Mouse (Mus musculus) urinary bladder, postnatal 14 days (tissue): Measurements from ENCODE around the gene Klk10.
A peak's percentile ranks its signal among the peaks of the same experiment; 100 is the strongest.

Experiments used
- DNase-seq: peaks from one replicate; pipeline ENCODE4 v3.0.0; 2021; ENCODE audit warnings: low spot score

The Klk10 gene

DNA sequence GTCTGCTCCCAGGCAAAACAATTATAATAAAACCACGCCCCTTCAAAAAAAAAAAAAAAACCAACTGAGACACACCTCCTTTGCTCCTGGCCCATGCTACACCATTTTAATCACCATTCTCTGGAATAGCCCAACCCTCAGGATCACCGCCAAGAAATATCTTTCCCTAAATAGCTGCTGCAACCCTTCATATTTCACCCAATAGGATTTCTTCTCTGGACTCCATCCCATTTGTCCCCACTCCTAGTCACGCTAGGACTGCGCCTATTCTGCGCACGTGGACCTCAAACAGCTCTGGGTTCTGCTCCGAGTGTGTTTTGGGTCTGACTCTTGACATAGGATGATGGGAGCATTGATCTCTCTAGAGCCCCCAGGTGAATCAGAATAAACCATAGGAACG lies 15.5 kb downstream of the Klk10 start:
- DNase-seq, result no peak

DNA sequence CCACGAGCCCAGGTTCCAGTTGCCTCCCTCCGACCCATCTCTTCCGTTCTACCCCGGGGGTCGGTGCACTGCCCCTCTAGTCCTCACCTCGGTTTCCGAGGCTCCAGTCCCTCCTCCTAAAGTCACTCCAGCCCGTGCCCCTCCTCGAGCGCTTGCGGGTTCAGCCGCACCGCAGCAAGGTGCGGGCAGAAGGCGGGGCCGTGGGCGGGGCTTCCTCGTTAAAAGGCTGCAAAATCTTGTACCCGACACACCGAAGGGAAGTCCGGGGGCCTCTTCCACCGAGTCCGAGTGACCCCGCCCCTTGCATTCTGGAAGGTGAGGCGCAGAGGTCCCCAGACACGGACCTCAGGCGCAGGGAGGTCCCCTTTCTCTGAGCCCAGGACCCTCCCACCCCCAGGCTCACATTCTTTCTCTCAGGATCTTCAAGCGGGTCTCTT lies 16.5 kb downstream of the Klk10 start, which contains the start of gene Klk8:
Gene Klk8, plus strand, starts transcription at position 245 of the 437 bp plus-strand sequence.
- peak; percentile 56 for DNase-seq

GRCm38 (mm10) chr7:43797844-43798462 lies 17.1 kb downstream of the Klk10 start:
- DNase-seq, result no peak

DNA sequence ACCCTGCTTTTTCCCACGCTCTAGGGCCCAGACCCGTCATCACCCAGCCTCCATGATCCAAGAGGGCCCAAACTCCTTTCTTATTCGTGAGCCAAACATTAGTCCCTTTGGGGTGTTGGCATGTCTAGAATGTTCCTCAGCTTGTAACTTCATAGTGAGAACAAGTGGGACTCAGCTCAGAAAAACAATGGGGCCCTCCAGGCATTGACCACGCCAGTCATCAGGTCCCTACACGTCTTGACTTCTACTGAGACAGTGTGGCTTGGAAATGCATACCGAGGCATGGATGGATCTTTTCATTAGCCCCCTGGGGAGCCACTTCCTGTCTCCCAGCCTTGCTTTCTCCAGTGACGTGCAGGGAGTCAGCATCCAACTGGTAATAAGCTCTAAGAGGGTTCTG lies 19.0 kb downstream of the Klk10 start:
- no peak for DNase-seq

- no peak for DNase-seq
Observed at GRCm38 (mm10) chr7:43810994-43811393, 30.2 kb downstream of the Klk10 start, which contains the start of gene Klk7. Gene Klk7, plus strand, starts transcription at chr7:43811294.

DNA sequence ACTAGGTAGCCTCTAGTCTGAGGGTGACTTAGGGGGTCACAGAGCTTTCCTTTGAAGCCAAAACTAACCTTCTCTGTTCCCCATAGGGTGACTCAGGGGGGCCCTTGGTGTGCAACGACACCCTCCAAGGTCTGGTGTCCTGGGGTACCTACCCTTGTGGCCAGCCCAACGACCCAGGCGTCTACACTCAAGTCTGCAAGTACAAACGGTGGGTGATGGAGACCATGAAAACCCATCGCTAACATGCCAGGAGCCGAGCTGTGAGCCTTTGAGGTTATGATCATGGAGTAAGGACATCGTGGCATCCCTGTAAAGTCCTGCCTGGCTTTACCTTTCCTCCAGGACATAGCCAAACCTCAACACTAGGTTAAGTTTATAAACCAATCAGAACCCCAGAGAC lies 34.4 kb downstream of the Klk10 start:
- DNase-seq, result no peak

- DNase-seq, result no peak
Observed at GRCm38 (mm10) chr7:43816746-43817145, 35.9 kb downstream of the Klk10 start.

GRCm38 (mm10) chr7:43821581-43821980 lies 40.7 kb downstream of the Klk10 start:
- no peak for DNase-seq

DNA sequence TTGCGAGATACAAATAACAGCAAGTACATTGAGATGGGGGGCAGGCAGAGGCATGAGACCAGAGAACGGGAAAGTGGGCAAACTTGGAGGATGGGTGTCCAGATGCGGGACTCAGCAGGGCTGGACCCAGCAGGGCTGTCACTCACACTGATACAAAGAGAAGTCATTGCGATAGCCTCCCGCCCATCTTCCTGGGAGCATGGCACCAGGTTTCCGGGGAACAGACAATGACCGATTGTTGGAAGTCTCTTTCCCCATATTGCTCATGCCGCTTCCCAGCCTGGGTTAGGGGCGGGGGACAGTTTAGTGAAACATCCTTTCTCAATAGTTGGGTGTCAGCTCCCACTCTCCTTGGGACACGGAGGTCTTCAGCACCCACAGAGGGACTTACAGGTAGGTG lies 43.4 kb downstream of the Klk10 start, which contains the start of gene Klk6:
Gene Klk6, plus strand, starts transcription at position 301 of the 400 bp plus-strand sequence.
- no peak for DNase-seq

- DNase-seq, result no peak
Observed at GRCm38 (mm10) chr7:43826056-43826455, 45.2 kb downstream of the Klk10 start.

DNA sequence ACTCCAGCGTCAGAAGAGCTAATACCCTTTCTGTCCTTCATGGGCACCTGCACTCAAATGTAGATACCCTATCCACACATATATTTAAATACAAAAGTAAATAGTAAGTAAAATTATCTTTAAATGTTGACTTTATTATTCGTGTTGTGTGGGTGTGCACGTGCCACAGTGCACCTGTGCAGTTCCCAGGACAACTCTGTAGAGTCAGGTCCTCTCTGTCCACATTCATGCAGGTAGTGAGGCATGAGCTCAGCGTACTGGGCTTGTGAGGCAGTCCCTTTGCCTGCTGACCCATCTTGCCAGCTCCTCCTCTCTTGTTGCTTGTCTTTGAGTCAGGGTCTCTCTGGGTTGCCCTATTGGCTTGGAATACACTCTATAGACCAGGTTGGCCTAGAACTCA lies 46.9 kb downstream of the Klk10 start:
- no peak for DNase-seq

GRCm38 (mm10) chr7:43829006-43829405 lies 48.2 kb downstream of the Klk10 start:
- DNase-seq, result no peak
